15 mouse cellular contexts compared by ENCODE assay signal in genomic region chr5:140375249-140375829, GRCm38 (mm10).
"Had no signal": no experiment of that assay in that cellular context is flagged by ENCODE, and none has a peak within 500 bp of the region (broad histone marks: within the 10 kb centered on the region; RNA-seq: fewer than 3 reads in every experiment).

No protein-coding gene starts in this region.

- ATAC-seq: intestine, embryonic 15.5 days; midbrain, embryonic 16.5 days had no signal

- H3K9ac ChIP-seq: hindbrain, embryonic 14.5 days; intestine, embryonic 15.5 days; limb, embryonic 13.5 days; liver, embryonic 14.5 days; lung, embryonic 14.5 days; neural tube, embryonic 13.5 days had no signal

- H3K36me3 ChIP-seq: intestine, embryonic 15.5 days; limb, embryonic 13.5 days; neural tube, embryonic 13.5 days had no signal

- H3K27me3 ChIP-seq: intestine, embryonic 15.5 days; limb, embryonic 13.5 days; neural tube, embryonic 13.5 days had no signal

- H3K4me3 ChIP-seq: intestine, embryonic 15.5 days; limb, embryonic 13.5 days; midbrain, embryonic 10.5 days; neural tube, embryonic 13.5 days had no signal

- H3K9me3 ChIP-seq: intestine, embryonic 15.5 days; limb, embryonic 13.5 days; midbrain, embryonic 10.5 days; neural tube, embryonic 13.5 days had no signal

- H3K27ac ChIP-seq: hindbrain, embryonic 14.5 days; intestine, embryonic 15.5 days; limb, embryonic 13.5 days; liver, embryonic 14.5 days; midbrain, embryonic 10.5 days; neural tube, embryonic 13.5 days; stomach, postnatal 0 days had no signal

- DNase-seq: left cerebral cortex, postnatal 4 days; lung, embryonic 14.5 days; lung, postnatal 10 days; lung, postnatal 4 days; retina, postnatal 1 day; right cerebral cortex, postnatal 14 days; thymus, postnatal 4 days had no signal

- H3K4me2 ChIP-seq: hindbrain, embryonic 14.5 days; intestine, embryonic 15.5 days; limb, embryonic 13.5 days; lung, embryonic 14.5 days; neural tube, embryonic 13.5 days had no signal
